Mouse (Mus musculus) lung, postnatal 0 days (tissue): Measurements from ENCODE around the gene Apof. TPM values are rescaled to one million over a fixed set of nuclear protein-coding genes. Genes with fewer than 3 reads are reported as not detected.

ENCODE experiments used
- ATAC-seq: fragments of 200-750 bp; cut with Nextera tagmentation; 2 replicates; pipeline ENCODE4 v1.8.0; 2017; ENCODE audit warnings: moderate library complexity
- DNase-seq: peaks from one replicate; pipeline ENCODE4 v3.0.0-alpha.2; 2016; ENCODE audit warnings: low spot score
- H3K27ac ChIP-seq: fragments of 300-500 bp; sonication (generic); 2 replicates; pipeline ENCODE4 v1.5.1; 2014; ENCODE audit warnings: antibody characterized with exemption, mild to moderate bottlenecking, low read length, mixed read lengths
- H3K27me3 ChIP-seq: fragments of 300-500 bp; sonication (generic); replicated peaks from 2 replicates; pipeline ENCODE4 v1.6.1; 2014; ENCODE audit warnings: low read length, mixed read lengths; ENCODE audit not compliant: insufficient read depth
- H3K36me3 ChIP-seq: fragments of 300-500 bp; sonication (generic); 2 replicates; pipeline ENCODE4 v1.6.1; 2014; ENCODE audit warnings: low read length, mixed read lengths; ENCODE audit not compliant: insufficient read depth
- H3K4me1 ChIP-seq: fragments of 300-500 bp; sonication (generic); 2 replicates; pipeline ENCODE4 v1.6.1; 2014; ENCODE audit warnings: antibody characterized with exemption, low read depth, low read length, mixed read lengths; ENCODE audit not compliant: insufficient read depth
- H3K4me2 ChIP-seq: fragments of 300-500 bp; sonication (generic); replicated peaks from 2 replicates; pipeline ENCODE4 v1.6.1; 2014; ENCODE audit warnings: low read depth, mild to moderate bottlenecking, low read length, moderate library complexity, mixed read lengths
- H3K4me3 ChIP-seq: fragments of 300-500 bp; sonication (generic); 2 replicates; pipeline ENCODE4 v1.5.1; 2014; ENCODE audit warnings: low read depth, low read length
- H3K9ac ChIP-seq: fragments of 300-500 bp; sonication (generic); replicated peaks from 2 replicates; pipeline ENCODE4 v1.6.1; 2014; ENCODE audit warnings: low read depth, mild to moderate bottlenecking
- H3K9me3 ChIP-seq: fragments of 300-500 bp; sonication (generic); 2 replicates; pipeline ENCODE4 v1.6.1; 2016; ENCODE audit warnings: low read length, mixed read lengths
- CTCF ChIP-seq: IDR thresholded peaks from 2 replicates; pipeline ENCODE4 v1.5.1; 2016; ENCODE audit warnings: antibody characterized with exemption, mild to moderate bottlenecking
- EP300 ChIP-seq: IDR thresholded peaks from 2 replicates; pipeline ENCODE4 v1.6.1; 2016; ENCODE audit warnings: antibody characterized with exemption, mild to moderate bottlenecking, control low read depth
- WGBS: fragments of 180-500 bp; shearing (Covaris S2); extraction: QIAGEN DNeasy Blood & Tissue Kit; methylation state at CpG from one replicate; pipeline ENCODE4 v1.1.7; 2014; 5-methylcytosine and 5-hydroxymethylcytosine counted together
- polyA plus RNA-seq: library from polyadenylated mRNA; unstranded; fragments of >200 nt; fragmentation: Nextera tagmentation; extraction: Ambion mirVana; gene quantifications from 2 replicates; pipeline ENCODE4 v1.2.1, GENCODE M21; 2015

Gene Apof
- not detected in 2 replicates for polyA plus RNA-seq

GRCm38 (mm10) chr10:128268371-128268770 lies at the start of gene Apof:
Gene Apof (plus strand): TSS chr10:128268671.
- 67% methylated on average over 6 of the region's 6 CpGs for WGBS
- no peaks in the 10 kb centered on the region for H3K36me3 ChIP-seq
- no peaks in the 10 kb centered on the region for H3K9me3 ChIP-seq
- H3K4me2 ChIP-seq: no peak within 1 kb of the TSS
- DNase-seq (no peak), ATAC-seq (no peak)
- H3K27ac ChIP-seq: no peak within 1 kb of the TSS
- no peak within 1 kb of the TSS for H3K4me3 ChIP-seq
- no peak within 1 kb of the TSS for H3K9ac ChIP-seq
- TF ChIP-seq EP300 (no peak), CTCF (no peak)
- H3K4me1 ChIP-seq: no peaks in the 10 kb centered on the region; the same call in 1 of the 2 replicates
- H3K27me3 ChIP-seq: no peaks in the 10 kb centered on the region

DNA sequence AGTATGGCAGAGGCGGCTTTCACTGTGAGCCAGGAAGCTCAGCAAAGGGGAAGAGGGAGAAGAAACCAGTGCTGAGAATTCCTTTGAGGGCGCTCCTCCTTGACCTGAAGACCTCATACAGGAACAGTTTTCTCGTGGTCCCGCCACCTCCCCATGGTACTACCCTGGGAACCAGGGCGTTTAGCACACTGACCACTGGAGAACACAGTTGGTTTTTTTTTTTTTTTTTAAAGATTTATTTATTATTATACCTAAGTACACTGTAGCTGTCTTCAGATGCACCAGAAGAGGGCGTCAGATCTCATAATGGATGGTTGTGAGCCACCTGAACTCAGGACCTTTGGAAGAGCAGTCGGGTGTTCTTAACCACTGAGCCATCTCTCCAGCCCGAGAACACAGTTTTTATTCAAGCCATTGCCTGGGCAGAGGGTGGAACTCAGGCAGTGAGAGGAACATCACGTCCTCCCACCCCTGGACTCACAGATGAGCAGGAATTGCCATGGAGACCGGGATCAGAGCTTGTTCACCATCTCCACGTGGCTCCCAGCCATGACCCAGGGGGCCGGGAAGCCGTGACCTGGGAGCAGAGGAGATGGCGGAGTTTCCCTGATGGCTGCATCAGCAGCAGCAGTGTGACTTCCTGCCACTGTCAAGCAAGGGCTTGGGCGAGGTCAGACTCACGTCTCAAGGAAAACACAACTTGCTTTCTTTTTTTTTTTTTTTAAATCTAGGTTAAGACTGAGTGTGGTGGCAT lies 46.8 kb upstream of the Apof start:
- H3K4me2 ChIP-seq: no peak overlapping the region

GRCm38 (mm10) chr10:128225064-128225463 lies 43.4 kb upstream of the Apof start:
- WGBS: 56% methylated on average over 5 of the region's 5 CpGs
- Histone ChIP-seq H3K27me3 (no peaks in the 10 kb centered on the region), H3K4me1 (no peaks in the 10 kb centered on the region), H3K9ac (no peak overlapping the region), H3K4me3 (no peak overlapping the region), H3K4me2 (no peak overlapping the region), H3K27ac (no peak overlapping the region), H3K36me3 (no peaks in the 10 kb centered on the region), H3K9me3 (no peaks in the 10 kb centered on the region)
- ATAC-seq (no peak), DNase-seq (no peak)
- TF ChIP-seq EP300 (no peak), CTCF (no peak)

More for the DNA sequence above, 46.8 kb upstream of the Apof start:
- Histone ChIP-seq H3K4me3 (no peak overlapping the region), H3K4me1 (no peaks in the 10 kb centered on the region), H3K9ac (no peak overlapping the region), H3K27ac (no peak overlapping the region), H3K9me3 (no peaks in the 10 kb centered on the region), H3K36me3 (no peaks in the 10 kb centered on the region), H3K27me3 (no peaks in the 10 kb centered on the region)
- 49% methylated on average over 16 of the region's 16 CpGs for WGBS
- DNase-seq (no peak), ATAC-seq (no peak)
- TF ChIP-seq CTCF (no peak), EP300 (no peak)

DNA sequence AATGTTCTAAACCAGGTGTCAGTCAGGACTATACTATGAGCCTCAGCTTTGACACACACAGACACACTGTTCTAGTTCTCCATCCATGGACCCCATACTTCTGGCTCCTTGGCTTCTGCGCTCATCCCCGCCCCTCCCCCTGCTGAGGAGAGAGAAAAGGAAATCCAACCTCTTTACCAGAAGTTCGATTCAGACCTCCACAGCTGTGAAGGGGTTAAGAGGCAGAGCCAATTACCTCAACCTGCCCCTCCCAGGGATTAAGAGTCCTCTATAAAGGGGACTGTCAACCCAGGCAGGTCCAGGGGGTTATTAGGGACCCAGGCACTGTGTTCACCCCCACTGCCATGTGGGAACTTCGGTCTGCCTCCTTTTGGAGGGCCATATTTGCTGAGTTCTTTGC lies 42.9 kb upstream of the Apof start, which contains the start of gene Mip:
Mip (plus strand) TSS at position 301 of the 400 bp plus-strand sequence.
- H3K9ac ChIP-seq: no peak within 1 kb of the TSS

GRCm38 (mm10) chr10:128227592-128227991 lies 40.9 kb upstream of the Apof start:
- no peak for DNase-seq
- H3K4me1 ChIP-seq: no peaks in the 10 kb centered on the region
- ATAC-seq: no peak
- H3K4me2 ChIP-seq: no peak overlapping the region
- H3K9me3 ChIP-seq: no peaks in the 10 kb centered on the region
- no peak overlapping the region for H3K4me3 ChIP-seq
- H3K27me3 ChIP-seq: no peaks in the 10 kb centered on the region
- H3K27ac ChIP-seq: no peak overlapping the region
- no peak overlapping the region for H3K9ac ChIP-seq
- no peak for TF ChIP-seq CTCF
- no peak for TF ChIP-seq EP300
- WGBS: 63% methylated on average over 9 of the region's 9 CpGs
- no peaks in the 10 kb centered on the region for H3K36me3 ChIP-seq

More for the DNA sequence above, 42.9 kb upstream of the Apof start, which contains the start of gene Mip:
- WGBS: 53% methylated on average over 4 of the region's 4 CpGs
- Histone ChIP-seq H3K4me2 (no peak within 1 kb of the TSS), H3K9me3 (no peaks in the 10 kb centered on the region), H3K27me3 (no peaks in the 10 kb centered on the region), H3K4me1 (no peaks in the 10 kb centered on the region), H3K4me3 (no peak within 1 kb of the TSS), H3K27ac (no peak within 1 kb of the TSS), H3K36me3 (no peaks in the 10 kb centered on the region)
- ATAC-seq (no peak), DNase-seq (no peak)
- TF ChIP-seq EP300: no peak
- no peak for TF ChIP-seq CTCF

DNA sequence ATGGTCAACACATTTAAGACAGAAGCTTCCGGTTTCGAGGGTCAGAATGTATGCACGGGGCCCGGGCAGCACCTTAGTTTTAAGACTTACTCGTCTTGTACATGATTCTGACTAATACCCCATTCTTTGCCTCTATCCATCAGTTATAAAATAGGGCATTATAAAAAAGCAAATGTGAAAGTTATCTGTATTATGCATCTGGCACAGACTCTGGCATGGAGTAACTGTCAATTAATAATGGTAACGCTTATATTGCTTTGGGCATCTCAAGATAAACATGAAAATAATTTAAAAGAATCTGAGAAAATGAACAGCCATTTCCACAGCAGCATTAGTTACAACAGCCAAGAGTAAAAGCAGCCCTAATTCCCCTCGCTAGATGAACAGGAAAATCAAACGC lies 40.5 kb upstream of the Apof start:
- DNase-seq (no peak), ATAC-seq (no peak)
- no peak overlapping the region for H3K9ac ChIP-seq
- H3K27me3 ChIP-seq: no peaks in the 10 kb centered on the region
- TF ChIP-seq CTCF: no peak
- TF ChIP-seq EP300: no peak
- no peak overlapping the region for H3K27ac ChIP-seq
- H3K4me3 ChIP-seq: no peak overlapping the region
- H3K4me2 ChIP-seq: no peak overlapping the region
- no peaks in the 10 kb centered on the region for H3K36me3 ChIP-seq
- WGBS: 85% methylated on average over 8 of the region's 8 CpGs
- H3K9me3 ChIP-seq: no peaks in the 10 kb centered on the region
- H3K4me1 ChIP-seq: no peaks in the 10 kb centered on the region
